Mouse (Mus musculus) A20 (cell line): ENCODE measurements around the gene Marc2.
A peak's percentile ranks its signal among the peaks of the same experiment; 100 is the strongest.

ENCODE experiments used
- DNase-seq: peaks from one replicate; pipeline ENCODE4 v3.0.0-alpha.2; 2011; ENCODE audit warnings: low read depth, low spot score

Gene Marc2

GRCm38 (mm10) chr1:184853922-184854321 lies 7.7 kb upstream of the Marc2 start:
- no peak for DNase-seq

GRCm38 (mm10) chr1:184853339-184853738 lies 7.1 kb upstream of the Marc2 start:
- DNase-seq, result no peak

GRCm38 (mm10) chr1:184851741-184852618 lies 5.7 kb upstream of the Marc2 start:
- DNase-seq, result peak; percentile 34

GRCm38 (mm10) chr1:184851166-184851565 lies 4.9 kb upstream of the Marc2 start:
- no peak for DNase-seq

- DNase-seq, result no peak
Observed at GRCm38 (mm10) chr1:184846973-184847372, 722 bp upstream of the Marc2 start.

GRCm38 (mm10) chr1:184845111-184846071 lies 860 bp downstream of the Marc2 start:
- DNase-seq, result peak; percentile 92

- DNase-seq, result peak; percentile 62
Observed at GRCm38 (mm10) chr1:184844326-184845066, 1.8 kb downstream of the Marc2 start.

GRCm38 (mm10) chr1:184837649-184838048 lies 8.6 kb downstream of the Marc2 start:
- no peak for DNase-seq

GRCm38 (mm10) chr1:184836350-184836749 lies 9.9 kb downstream of the Marc2 start:
- peak; percentile 15 for DNase-seq

- DNase-seq, result no peak
Observed at GRCm38 (mm10) chr1:184833499-184833898, 12.8 kb downstream of the Marc2 start.

- DNase-seq, result peak; percentile 20
Observed at GRCm38 (mm10) chr1:184832211-184832610, 14.0 kb downstream of the Marc2 start.

- no peak for DNase-seq
Observed at GRCm38 (mm10) chr1:184829897-184830296, 16.4 kb downstream of the Marc2 start.

- no peak for DNase-seq
Observed at GRCm38 (mm10) chr1:184827175-184827701, 19.0 kb downstream of the Marc2 start.

- DNase-seq, result peak; percentile 42
Observed at GRCm38 (mm10) chr1:184825093-184825492, 21.2 kb downstream of the Marc2 start.

GRCm38 (mm10) chr1:184824439-184824851 lies 21.8 kb downstream of the Marc2 start:
- DNase-seq, result peak; percentile 89

- DNase-seq, result no peak
Observed at GRCm38 (mm10) chr1:184822678-184823077, 23.6 kb downstream of the Marc2 start.

- peak; percentile 20 for DNase-seq
Observed at GRCm38 (mm10) chr1:184817768-184818167, 28.5 kb downstream of the Marc2 start.

- DNase-seq, result no peak
Observed at GRCm38 (mm10) chr1:184811716-184812250, 34.5 kb downstream of the Marc2 start.

GRCm38 (mm10) chr1:184810780-184811575 lies 35.3 kb downstream of the Marc2 start, which contains the start of gene Marc1:
TSS of gene Marc1 (minus strand) at chr1:184811313.
- DNase-seq, result no peak

- no peak for DNase-seq
Observed at GRCm38 (mm10) chr1:184809578-184810001, 36.7 kb downstream of the Marc2 start.
